Mouse (Mus musculus) lung, embryonic 15.5 days (tissue): Measurements from ENCODE around the gene Lrrfip1. TPM values are rescaled to one million over a fixed set of nuclear protein-coding genes. Genes with fewer than 3 reads are reported as not detected.

Experiments used
- ATAC-seq: fragments of 200-750 bp; cut with Nextera tagmentation; 2 replicates; pipeline ENCODE4 v1.8.0; 2017; ENCODE audit warnings: moderate number of reproducible peaks, borderline replicate concordance; ENCODE audit not compliant: low FRiP score, low TSS enrichment; ENCODE audit errors: extremely low read depth
- H3K27ac ChIP-seq: fragments of 300-500 bp; sonication (generic); 2 replicates; pipeline ENCODE4 v1.5.1; 2015; ENCODE audit warnings: moderate library complexity, mild to moderate bottlenecking, inconsistent platforms
- H3K27me3 ChIP-seq: fragments of 300-500 bp; sonication (generic); 2 replicates; pipeline ENCODE4 v1.6.1; 2015; ENCODE audit warnings: inconsistent platforms
- H3K36me3 ChIP-seq: fragments of 300-500 bp; sonication (generic); 2 replicates; pipeline ENCODE4 v1.6.1; 2015; ENCODE audit warnings: inconsistent platforms
- H3K4me1 ChIP-seq: fragments of 300-500 bp; sonication (generic); 2 replicates; pipeline ENCODE4 v1.6.1; 2015; ENCODE audit warnings: inconsistent platforms
- H3K4me2 ChIP-seq: fragments of 300-500 bp; sonication (generic); 2 replicates; pipeline ENCODE4 v1.6.1; 2015; ENCODE audit warnings: inconsistent platforms, mild to moderate bottlenecking, moderate library complexity
- H3K4me3 ChIP-seq: fragments of 300-500 bp; sonication (generic); 2 replicates; pipeline ENCODE4 v1.5.1; 2015; ENCODE audit warnings: mild to moderate bottlenecking, inconsistent platforms
- H3K9ac ChIP-seq: fragments of 300-500 bp; sonication (generic); 2 replicates; pipeline ENCODE4 v1.6.1; 2015; ENCODE audit warnings: inconsistent platforms
- H3K9me3 ChIP-seq: fragments of 300-500 bp; sonication (generic); 2 replicates; pipeline ENCODE4 v1.6.1; 2016; ENCODE audit warnings: inconsistent platforms
- WGBS: fragments of 180-500 bp; shearing (Covaris S2); methylation state at CpG from one replicate; pipeline ENCODE4 v1.1.7; 2015; 5-methylcytosine and 5-hydroxymethylcytosine counted together
- polyA plus RNA-seq: library from polyadenylated mRNA; unstranded; fragments of >200 nt; fragmentation: Nextera tagmentation; extraction: Ambion mirVana; gene quantifications from 2 replicates; pipeline ENCODE4 v1.2.1, GENCODE M21; 2015

Gene Lrrfip1
- polyA plus RNA-seq, 1 experiment from 2014 or later = 60.6 TPM

DNA sequence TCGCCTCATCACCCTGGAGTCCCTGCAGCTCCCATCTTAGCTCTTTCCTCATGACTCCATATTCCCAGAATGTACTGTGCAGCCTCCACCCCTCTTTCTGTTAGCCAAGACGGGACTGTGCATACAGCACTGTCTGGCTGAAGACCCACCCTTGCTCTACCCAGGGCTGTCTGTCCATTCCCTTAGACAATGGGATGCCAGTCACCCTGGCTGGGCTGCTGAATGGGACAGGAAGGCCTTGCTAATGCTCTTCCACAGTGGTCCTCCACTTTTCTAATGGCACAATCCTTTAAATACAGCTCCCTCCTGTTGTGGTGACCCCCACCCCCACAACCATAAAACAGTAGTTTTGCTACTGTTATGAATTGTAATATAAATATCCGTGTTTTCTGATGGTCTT, 12.8 kb downstream of the Lrrfip1 start:
- Histone ChIP-seq H3K9me3 (no peaks in the 10 kb centered on the region), H3K36me3 (no peaks in the 10 kb centered on the region), H3K4me1 (peaks cover 29% of the 10 kb centered on the region), H3K27ac (no peak overlapping the region), H3K4me3 (no peak overlapping the region), H3K4me2 (no peak overlapping the region), H3K27me3 (no peaks in the 10 kb centered on the region), H3K9ac (no peak overlapping the region)
- ATAC-seq = no peak
- 80% methylated on average over 3 of the region's 3 CpGs for WGBS

DNA sequence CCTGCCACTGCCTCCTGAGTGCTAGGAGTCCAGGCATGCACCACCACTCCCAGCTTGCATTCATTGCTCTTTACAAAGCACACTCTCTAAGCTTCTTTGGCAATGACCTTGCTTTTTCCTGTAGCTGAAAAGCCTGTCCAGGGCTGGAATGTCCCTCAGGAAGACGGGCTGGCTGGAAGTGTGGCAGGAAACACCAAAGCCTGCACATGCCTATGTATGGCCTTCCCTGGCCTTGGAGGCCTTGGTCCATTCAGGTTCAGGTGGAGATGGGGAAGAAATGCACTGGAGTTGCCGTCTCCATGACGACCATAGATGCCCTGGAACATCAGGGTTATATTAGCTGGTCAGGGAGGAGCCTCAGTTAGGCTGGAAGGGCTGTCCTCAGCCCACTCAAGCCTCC, 15.3 kb downstream of the Lrrfip1 start:
- H3K27ac ChIP-seq = peak overlapping the region; percentile 51
- no peak for ATAC-seq
- no peak overlapping the region for H3K4me3 ChIP-seq
- peaks cover 39% of the 10 kb centered on the region for H3K4me1 ChIP-seq
- H3K27me3 ChIP-seq = no peaks in the 10 kb centered on the region
- H3K36me3 ChIP-seq = no peaks in the 10 kb centered on the region
- H3K9me3 ChIP-seq = no peaks in the 10 kb centered on the region
- no peak overlapping the region for H3K9ac ChIP-seq
- WGBS = 66% methylated on average over 3 of the region's 3 CpGs
- no peak overlapping the region for H3K4me2 ChIP-seq

DNA sequence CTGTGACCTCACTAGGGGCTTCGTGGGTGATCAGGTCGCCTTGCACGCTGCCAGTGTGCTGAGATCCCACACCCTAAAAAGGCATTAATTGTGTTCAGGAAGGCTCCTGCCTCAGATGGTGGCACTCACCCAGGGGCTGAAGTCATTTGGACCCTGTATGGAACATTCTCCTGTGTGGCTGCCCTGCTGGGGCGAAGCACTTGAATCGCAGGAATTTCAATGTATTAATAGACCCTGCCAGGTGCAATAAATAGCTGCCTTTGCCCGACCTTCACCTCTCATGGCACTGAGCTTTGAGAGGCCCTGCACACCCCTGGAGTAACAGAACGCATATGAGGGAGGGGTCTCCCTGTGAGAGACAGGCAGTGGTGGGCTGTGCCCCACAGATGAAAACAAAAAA, 17.0 kb downstream of the Lrrfip1 start:
- 58% methylated on average over 7 of the region's 7 CpGs for WGBS
- Histone ChIP-seq H3K27ac (no peak overlapping the region), H3K4me2 (no peak overlapping the region)

DNA sequence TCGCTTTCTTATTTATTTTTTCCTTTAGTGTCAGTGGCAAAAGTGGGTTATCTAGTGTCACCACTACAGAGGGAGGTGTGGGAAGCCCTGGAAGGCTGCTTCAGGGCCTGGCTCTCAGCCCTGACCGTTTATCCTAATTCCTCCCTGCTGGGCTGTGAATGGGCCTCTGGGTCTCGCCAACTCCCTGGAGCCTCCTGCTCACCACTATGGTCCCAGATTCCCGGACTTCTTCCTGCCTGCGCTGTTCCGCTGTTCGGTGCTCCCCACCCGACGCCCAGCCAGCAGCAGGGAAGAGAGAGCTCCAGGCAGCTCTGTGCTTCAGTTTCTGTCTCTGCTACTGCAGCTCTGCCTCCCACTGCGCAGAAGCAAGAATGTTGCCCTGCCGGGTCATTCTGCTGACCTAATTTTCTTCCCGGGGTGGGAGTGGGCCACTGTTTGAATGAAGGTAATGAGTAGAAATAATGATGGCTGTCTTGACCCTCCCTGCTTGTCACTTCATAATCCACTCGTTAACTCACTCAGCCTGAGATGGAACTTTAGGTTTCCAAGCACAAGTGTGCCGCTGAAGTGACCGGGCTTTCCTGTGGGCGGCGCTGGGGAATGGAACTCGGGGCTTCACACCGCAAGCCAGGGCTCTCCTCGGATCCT, 18.7 kb downstream of the Lrrfip1 start:
- ATAC-seq = no peak
- Histone ChIP-seq H3K4me1 (peaks cover 24% of the 10 kb centered on the region), H3K9me3 (no peaks in the 10 kb centered on the region), H3K4me3 (no peak overlapping the region), H3K27ac (peak overlapping the region; percentile 50; the same call in 1 of the 2 replicates), H3K36me3 (no peaks in the 10 kb centered on the region), H3K27me3 (no peaks in the 10 kb centered on the region), H3K9ac (peak overlapping the region; percentile 2; the same call in 1 of the 2 replicates), H3K4me2 (peak overlapping the region; percentile 34)
- 6% methylated on average over 20 of the region's 20 CpGs for WGBS

More for the DNA sequence above, 17.0 kb downstream of the Lrrfip1 start:
- Histone ChIP-seq H3K36me3 (no peaks in the 10 kb centered on the region), H3K9ac (no peak overlapping the region), H3K4me3 (no peak overlapping the region), H3K4me1 (peaks cover 30% of the 10 kb centered on the region), H3K27me3 (no peaks in the 10 kb centered on the region), H3K9me3 (no peaks in the 10 kb centered on the region)
- no peak for ATAC-seq

DNA sequence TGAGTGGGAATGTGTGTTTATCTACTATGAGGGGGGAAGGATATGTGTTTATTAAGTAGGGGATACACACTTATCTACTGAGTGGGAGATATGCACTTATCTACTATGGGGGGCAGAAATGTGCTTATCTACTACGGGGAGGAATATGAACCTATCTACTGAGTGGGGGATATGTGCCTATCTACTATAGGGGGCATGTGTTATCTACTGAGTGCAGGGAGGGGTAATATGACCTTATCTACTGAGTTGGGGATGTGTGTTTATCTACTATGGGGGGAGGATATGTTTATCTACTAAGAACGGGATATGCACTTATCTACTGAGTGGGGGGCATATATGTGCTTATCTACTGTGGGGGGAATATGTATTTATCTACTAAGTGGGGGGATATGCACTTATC, 20.8 kb downstream of the Lrrfip1 start:
- Histone ChIP-seq H3K4me1 (peaks cover 31% of the 10 kb centered on the region), H3K27ac (no peak overlapping the region), H3K27me3 (no peaks in the 10 kb centered on the region), H3K36me3 (no peaks in the 10 kb centered on the region), H3K4me2 (no peak overlapping the region), H3K4me3 (no peak overlapping the region), H3K9me3 (no peaks in the 10 kb centered on the region), H3K9ac (no peak overlapping the region)
- ATAC-seq = no peak
- WGBS = 51% methylated on average over 2 of the region's 2 CpGs

DNA sequence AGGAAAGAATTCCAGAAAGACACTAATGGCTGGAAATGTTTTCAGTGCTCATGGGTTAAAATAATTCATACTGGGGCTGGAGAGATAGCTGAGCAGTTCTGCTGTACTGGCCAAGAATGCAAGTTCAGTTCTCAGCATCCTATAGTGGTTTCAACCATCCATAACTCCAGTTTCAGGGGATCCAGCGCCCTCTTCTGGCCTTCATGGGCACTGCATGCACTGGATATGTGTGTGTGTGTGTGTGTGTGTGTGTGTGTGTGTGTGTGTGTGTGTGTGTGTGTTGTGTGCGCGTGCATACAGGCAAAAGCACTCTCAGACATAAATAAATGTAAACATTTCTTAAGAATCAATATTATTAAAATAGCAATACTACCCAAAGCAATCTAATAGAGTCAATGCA, 22.8 kb downstream of the Lrrfip1 start:
- Histone ChIP-seq H3K4me3 (no peak overlapping the region), H3K9me3 (no peaks in the 10 kb centered on the region), H3K9ac (no peak overlapping the region), H3K36me3 (no peaks in the 10 kb centered on the region), H3K27me3 (no peaks in the 10 kb centered on the region), H3K27ac (no peak overlapping the region), H3K4me2 (no peak overlapping the region), H3K4me1 (peaks cover 33% of the 10 kb centered on the region)
- 65% methylated on average over 3 of the region's 3 CpGs for WGBS
- ATAC-seq = no peak

DNA sequence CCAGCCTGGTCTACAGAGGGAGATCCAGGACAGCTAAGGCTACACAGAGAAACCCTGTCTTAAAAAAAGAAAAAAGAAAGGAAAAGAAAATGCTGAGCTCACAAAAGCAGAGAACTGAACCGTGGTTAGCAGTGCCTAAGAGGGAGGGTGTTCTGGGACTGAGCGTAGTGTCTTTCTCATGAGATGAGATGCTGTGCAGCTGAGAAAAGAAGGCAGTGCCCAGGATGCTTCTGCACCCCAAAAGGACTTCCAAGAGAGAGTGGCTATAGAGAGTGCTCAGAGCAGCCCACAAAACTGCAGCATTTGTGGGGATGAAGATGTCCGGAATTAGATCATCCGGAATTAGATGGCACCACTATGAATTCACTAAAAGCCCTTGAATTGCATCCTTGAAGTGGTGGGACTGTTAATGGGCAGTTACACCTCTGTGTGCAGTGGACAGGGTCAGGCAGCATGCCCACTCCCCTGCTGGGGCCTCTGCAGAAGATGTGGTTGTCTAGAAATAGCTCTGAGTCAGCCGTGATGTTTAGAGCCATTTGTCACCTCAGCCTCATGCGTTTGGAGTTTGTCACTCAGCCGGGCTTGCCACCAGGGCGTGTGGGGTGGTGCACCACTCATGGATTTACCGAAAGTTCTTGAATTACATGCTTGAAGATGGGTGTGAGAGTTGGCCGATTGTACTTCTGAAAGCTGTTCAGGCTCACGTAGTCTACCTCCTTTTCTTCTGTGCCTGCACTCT, 23.8 kb downstream of the Lrrfip1 start:
- Histone ChIP-seq H3K4me1 (peaks cover 26% of the 10 kb centered on the region), H3K9ac (no peak overlapping the region), H3K27me3 (no peaks in the 10 kb centered on the region), H3K4me2 (no peak overlapping the region), H3K36me3 (no peaks in the 10 kb centered on the region), H3K4me3 (no peak overlapping the region), H3K9me3 (no peaks in the 10 kb centered on the region), H3K27ac (no peak overlapping the region)
- no peak for ATAC-seq
- WGBS = 48% methylated on average over 11 of the region's 11 CpGs

DNA sequence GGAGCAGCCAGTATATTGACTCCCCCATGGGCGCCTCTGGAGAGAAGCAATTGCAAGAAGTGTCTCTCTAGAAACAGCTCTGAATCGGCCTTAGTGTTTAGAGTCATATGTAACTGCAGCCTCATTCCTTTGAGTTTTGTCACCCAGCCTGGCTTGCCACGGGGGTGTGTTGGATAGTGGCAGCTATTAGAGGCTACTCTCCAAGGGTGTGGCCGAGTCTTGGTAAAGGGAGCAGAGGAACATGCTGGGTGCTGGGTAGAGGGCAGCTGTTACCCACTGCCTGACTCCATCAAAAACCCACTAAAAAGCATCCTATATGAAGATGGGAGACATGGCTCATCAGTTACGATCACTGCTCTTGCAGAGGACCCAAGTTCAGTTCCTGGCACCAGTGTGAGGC, 24.7 kb downstream of the Lrrfip1 start:
- peaks cover 23% of the 10 kb centered on the region for H3K4me1 ChIP-seq
- WGBS = 67% methylated on average over 5 of the region's 5 CpGs
- no peak overlapping the region for H3K9ac ChIP-seq
- no peaks in the 10 kb centered on the region for H3K36me3 ChIP-seq
- peak overlapping the region; percentile 32 for H3K27ac ChIP-seq
- no peak overlapping the region for H3K4me2 ChIP-seq
- no peak for ATAC-seq
- H3K27me3 ChIP-seq = no peaks in the 10 kb centered on the region
- H3K4me3 ChIP-seq = no peak overlapping the region
- no peaks in the 10 kb centered on the region for H3K9me3 ChIP-seq

DNA sequence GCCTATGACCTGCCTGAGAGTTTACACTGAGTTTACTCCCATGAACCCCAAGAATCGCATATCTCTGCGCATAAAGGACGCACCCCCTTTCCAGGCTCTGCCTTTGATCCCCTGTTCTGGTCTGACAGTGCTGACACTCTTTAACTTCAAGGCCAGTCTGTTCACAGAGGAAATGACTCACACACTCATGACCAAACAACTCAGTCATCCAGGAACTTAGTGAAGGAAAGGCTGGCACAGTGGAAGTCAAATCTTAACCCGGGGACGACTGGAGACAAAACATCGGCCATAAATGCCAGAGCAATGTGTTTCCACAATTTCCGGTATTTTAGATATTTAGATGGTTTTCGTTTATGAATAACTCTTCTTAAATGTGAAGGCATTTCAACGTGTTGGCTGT, 25.4 kb downstream of the Lrrfip1 start:
- no peak overlapping the region for H3K9ac ChIP-seq
- 0 out of 2 replicates have a peak, but pooled peaks have one; percentile 62 for ATAC-seq
- 36% methylated on average over 9 of the region's 9 CpGs for WGBS
- H3K9me3 ChIP-seq = no peaks in the 10 kb centered on the region
- H3K36me3 ChIP-seq = no peaks in the 10 kb centered on the region
- H3K27ac ChIP-seq = peak overlapping the region; percentile 32; the same call in 1 of the 2 replicates
- no peak overlapping the region for H3K4me3 ChIP-seq
- H3K4me2 ChIP-seq = no peak overlapping the region
- H3K27me3 ChIP-seq = no peaks in the 10 kb centered on the region
- peaks cover 23% of the 10 kb centered on the region for H3K4me1 ChIP-seq

DNA sequence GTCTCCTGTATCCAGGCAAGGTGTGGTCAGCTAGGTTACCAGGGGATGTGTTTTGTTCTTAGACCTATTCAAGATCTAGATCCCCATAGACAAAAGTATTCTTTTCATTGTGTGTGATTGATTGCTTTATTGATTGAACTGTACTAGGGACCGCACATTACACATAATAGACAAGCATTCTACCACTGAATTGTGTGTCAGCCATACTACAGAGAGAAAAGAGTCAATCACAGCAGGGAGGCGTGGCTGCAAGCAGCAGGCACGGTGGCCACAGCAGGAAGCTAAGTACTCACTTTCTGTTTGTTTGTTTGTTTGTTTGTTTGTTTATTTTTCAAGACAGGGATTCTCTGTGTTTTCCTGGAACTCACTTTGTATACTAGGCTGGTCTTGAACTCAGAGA, 25.9 kb downstream of the Lrrfip1 start:
- 71% methylated on average over 3 of the region's 3 CpGs for WGBS
- Histone ChIP-seq H3K9me3 (no peaks in the 10 kb centered on the region), H3K27ac (peak overlapping the region; percentile 32; the same call in 1 of the 2 replicates), H3K27me3 (no peaks in the 10 kb centered on the region), H3K4me3 (no peak overlapping the region), H3K4me1 (peaks cover 23% of the 10 kb centered on the region), H3K9ac (no peak overlapping the region), H3K36me3 (no peaks in the 10 kb centered on the region), H3K4me2 (no peak overlapping the region)
- no peak for ATAC-seq

DNA sequence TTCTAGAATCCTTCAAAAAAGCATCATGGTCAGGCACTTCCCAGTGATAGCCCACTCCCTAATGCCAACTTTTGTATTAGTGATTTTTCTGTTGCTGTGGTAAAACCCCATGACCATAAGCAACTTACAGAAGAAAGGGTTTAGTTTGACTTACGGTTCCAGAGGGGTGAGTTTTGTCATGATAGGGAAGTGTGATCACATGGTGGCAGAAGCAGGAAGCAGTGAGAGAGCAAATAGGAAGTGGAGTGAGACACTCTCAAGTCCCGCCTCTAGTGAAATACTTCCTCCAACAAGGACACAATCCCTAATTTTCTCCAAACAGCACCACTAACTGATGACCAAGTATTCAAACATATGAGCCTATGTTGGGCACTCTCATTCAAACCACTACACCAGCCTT, 28.4 kb downstream of the Lrrfip1 start:
- no peak overlapping the region for H3K4me3 ChIP-seq
- H3K4me2 ChIP-seq = no peak overlapping the region
- 85% methylated on average over 2 of the region's 2 CpGs for WGBS
- peaks cover 25% of the 10 kb centered on the region for H3K4me1 ChIP-seq
- no peak for ATAC-seq
- no peaks in the 10 kb centered on the region for H3K9me3 ChIP-seq
- no peaks in the 10 kb centered on the region for H3K27me3 ChIP-seq
- H3K27ac ChIP-seq = no peak overlapping the region
- no peak overlapping the region for H3K9ac ChIP-seq
- no peaks in the 10 kb centered on the region for H3K36me3 ChIP-seq

DNA sequence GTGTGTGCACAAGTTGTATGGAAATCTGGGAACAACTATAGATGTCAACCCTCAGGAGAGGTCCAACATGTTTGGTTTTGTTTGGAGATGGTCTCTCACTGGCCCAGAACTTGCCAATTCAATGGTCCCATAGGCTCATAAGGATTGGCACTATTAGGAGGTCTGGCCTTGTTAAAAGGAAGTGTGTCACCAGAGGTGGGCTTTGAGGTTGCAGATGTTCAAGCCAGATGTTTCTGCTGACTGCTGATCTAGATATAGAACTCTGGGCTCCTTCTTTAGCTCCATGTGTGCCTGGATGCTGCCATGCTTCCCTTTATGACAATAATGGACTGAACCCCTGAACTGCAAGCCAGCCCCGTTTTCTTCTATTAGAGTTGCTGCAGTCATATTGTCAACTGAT, 31.8 kb downstream of the Lrrfip1 start:
- H3K4me3 ChIP-seq = no peak overlapping the region
- no peaks in the 10 kb centered on the region for H3K9me3 ChIP-seq
- H3K4me2 ChIP-seq = no peak overlapping the region
- ATAC-seq = no peak
- no peaks in the 10 kb centered on the region for H3K36me3 ChIP-seq
- WGBS = 93% methylated on average over 1 of the region's 1 CpGs
- no peak overlapping the region for H3K9ac ChIP-seq
- no peaks in the 10 kb centered on the region for H3K27me3 ChIP-seq
- no peak overlapping the region for H3K27ac ChIP-seq
- 0 out of 2 replicates have a peak, but pooled peaks cover 3% of the 10 kb centered on the region for H3K4me1 ChIP-seq
